Mouse (Mus musculus) gastrocnemius, postnatal 36 days (tissue): ENCODE results near the gene Dnase1l1. TPM values are rescaled to one million over a fixed set of nuclear protein-coding genes. Genes with fewer than 3 reads are reported as not detected.
A peak's percentile ranks its signal among the peaks of the same experiment; 100 is the strongest.

Experiments used
- DNase-seq, 2 experiments: peaks; one replicate each; pipeline ENCODE4 v3.0.0; 2022
- intact Hi-C: fragments of 180-260 bp; cut with DNase I; formaldehyde crosslinking; loops from one replicate; pipeline ENCODE4 v1.15.1; 2025
- total RNA-seq, 2 experiments: library from RNA; stranded (reverse); gene quantifications; 2 replicates each; pipeline ENCODE4 v1.2.3; 2021

The Dnase1l1 gene
- total RNA-seq, 2 experiments from 2014 or later, result 102 to 107 TPM

- peak in 1 of 2 experiments; percentile 9 for DNase-seq
- intact Hi-C loops, result no loop called here
Measured at GRCm38 (mm10) chrX:74270902-74271551, 11.1 kb downstream of the Dnase1l1 start.

GRCm38 (mm10) chrX:74270062-74270901 lies 11.9 kb downstream of the Dnase1l1 start, which contains the start of gene Rpl10:
Gene Rpl10 (plus strand): TSS chrX:74270812.
- DNase-seq, result peak; percentile 77 to 87
- intact Hi-C loops, result no loop called here

- DNase-seq, result no peak
- intact Hi-C loops, result no loop called here
Measured at GRCm38 (mm10) chrX:74269736-74270061, 12.4 kb downstream of the Dnase1l1 start.

GRCm38 (mm10) chrX:74257746-74258145 lies 24.4 kb downstream of the Dnase1l1 start:
- intact Hi-C loops, result no loop called here
- no peak for DNase-seq

GRCm38 (mm10) chrX:74254888-74255565 lies 27.1 kb downstream of the Dnase1l1 start:
- no peak for DNase-seq
- intact Hi-C loops, result loop anchor here (5.0 kb wide), 1 partner anchor 47 kb away; the partner anchor contains the start of gene Gdi1

GRCm38 (mm10) chrX:74254153-74254887 lies 27.8 kb downstream of the Dnase1l1 start, which contains the start of gene Emd:
Gene Emd (plus strand): TSS chrX:74254687.
- peak; percentile 72 to 81 for DNase-seq
- intact Hi-C loops, result loop anchor here (5.0 kb wide), 1 partner anchor 48 kb away; the partner anchor contains the start of gene Gdi1

- peak; percentile 47 to 51 for DNase-seq
- intact Hi-C loops, result loop anchor here (2.0 to 5.0 kb wide), 2 partner anchors 53 to 163 kb away; partner anchors contain the start of gene Gdi1
Measured at GRCm38 (mm10) chrX:74249615-74250014, 32.5 kb downstream of the Dnase1l1 start, which contains the start of gene Flna. Gene Flna (minus strand): TSS chrX:74249820.

GRCm38 (mm10) chrX:74248651-74249050 lies 33.5 kb downstream of the Dnase1l1 start:
- peak in 1 of 2 experiments; percentile 50 for DNase-seq
- intact Hi-C loops, result loop anchor here (2.0 kb wide), 1 partner anchor 164 kb away; no protein-coding TSS in a partner anchor

- intact Hi-C loops, result no loop called here
- peak in 1 of 2 experiments; percentile 43 for DNase-seq
Measured at GRCm38 (mm10) chrX:74246693-74247092, 35.4 kb downstream of the Dnase1l1 start.

GRCm38 (mm10) chrX:74246213-74246681 lies 35.9 kb downstream of the Dnase1l1 start:
- intact Hi-C loops, result no loop called here

GRCm38 (mm10) chrX:74245687-74246086 lies 36.5 kb downstream of the Dnase1l1 start:
- DNase-seq, result peak; percentile 70 to 78
- intact Hi-C loops, result no loop called here

More at GRCm38 (mm10) chrX:74246213-74246681, 35.9 kb downstream of the Dnase1l1 start:
- peak; percentile 74 to 80 for DNase-seq

- intact Hi-C loops, result no loop called here
- no peak for DNase-seq
Measured at GRCm38 (mm10) chrX:74245107-74245506, 37.0 kb downstream of the Dnase1l1 start.

- DNase-seq, result peak in 1 of 2 experiments; percentile 41
- intact Hi-C loops, result loop anchor here (5.0 kb wide), 2 partner anchors 127 to 222 kb away; partner anchors contain the start of gene Irak1
Measured at GRCm38 (mm10) chrX:74244614-74245083, 37.5 kb downstream of the Dnase1l1 start.

- no peak for DNase-seq
- intact Hi-C loops, result loop anchor here (5.0 kb wide), 2 partner anchors 127 to 222 kb away; partner anchors contain the start of gene Irak1
Measured at GRCm38 (mm10) chrX:74243807-74244206, 38.3 kb downstream of the Dnase1l1 start.

- DNase-seq, result no peak
- intact Hi-C loops, result loop anchor here (5.0 kb wide), 2 partner anchors 126 to 221 kb away; partner anchors contain the start of gene Irak1
Measured at GRCm38 (mm10) chrX:74243396-74243795, 38.7 kb downstream of the Dnase1l1 start.

GRCm38 (mm10) chrX:74240332-74240731 lies 41.8 kb downstream of the Dnase1l1 start:
- intact Hi-C loops, result loop anchor here (5.0 kb wide), 2 partner anchors 123 to 218 kb away; partner anchors contain the start of gene Irak1
- DNase-seq, result no peak

- DNase-seq, result no peak
- intact Hi-C loops, result no loop called here
Measured at GRCm38 (mm10) chrX:74233196-74233595, 48.9 kb downstream of the Dnase1l1 start.

GRCm38 (mm10) chrX:74230038-74230437 lies 52.1 kb downstream of the Dnase1l1 start:
- no peak for DNase-seq
- intact Hi-C loops, result no loop called here
